Mouse (Mus musculus) gastrocnemius, postnatal 4 days (tissue): ENCODE measurements around the gene Rpap1. TPM values are rescaled to one million over a fixed set of nuclear protein-coding genes. Genes with fewer than 3 reads are reported as not detected.

Experiments used
- DNase-seq, 2 experiments: peaks; one replicate each; pipeline ENCODE4 v3.0.0; 2021 to 2022; ENCODE audit warnings: low spot score in 2 of 2, mixed read lengths in 2 of 2
- total RNA-seq, 2 experiments: library from RNA; stranded (reverse); gene quantifications; 2 replicates each; pipeline ENCODE4 v1.2.3; 2021

Gene Rpap1
- total RNA-seq, 2 experiments from 2014 or later, result 18.3 to 19.9 TPM

DNA sequence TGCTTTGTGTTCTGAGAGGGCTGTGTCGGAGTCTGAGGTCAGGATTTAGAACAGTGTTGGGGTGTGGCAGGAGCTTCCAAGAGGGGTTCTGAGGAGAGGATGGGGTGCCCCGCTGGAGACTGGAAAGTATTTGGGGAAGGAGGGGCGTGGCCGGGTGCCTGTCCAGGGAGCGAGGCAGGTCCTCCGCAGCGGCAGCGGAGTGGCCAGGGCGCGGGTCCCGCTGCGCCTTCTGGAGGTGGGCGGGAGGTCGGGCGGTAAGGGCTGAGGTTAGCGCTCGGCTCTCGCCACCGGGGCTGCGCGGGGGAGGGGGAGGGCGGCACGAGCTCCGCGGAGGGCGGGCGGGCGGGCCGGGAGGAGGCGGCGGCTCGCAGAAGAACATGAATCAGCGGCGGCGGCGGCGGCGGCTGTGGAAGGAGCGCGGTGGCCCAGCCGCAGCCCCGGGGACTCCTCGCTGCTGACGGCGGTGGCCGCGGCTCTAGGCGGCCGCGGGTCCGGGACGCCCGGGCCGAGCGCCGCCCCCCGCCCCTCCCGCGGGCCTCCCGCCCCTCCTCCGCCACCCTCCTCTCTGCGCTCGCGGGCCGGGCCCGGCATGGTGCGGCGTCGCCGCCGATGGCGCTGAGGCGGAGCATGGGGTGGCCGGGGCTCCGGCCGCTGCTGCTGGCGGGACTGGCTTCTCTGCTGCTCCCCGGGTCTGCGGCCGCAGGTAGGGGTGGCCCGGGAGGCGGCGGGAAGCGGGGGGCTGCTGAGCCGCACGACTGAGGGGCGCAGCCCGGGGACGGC is 12.0 kb upstream of the Rpap1 start:
- DNase-seq, result peak; percentile 41 to 60

DNA sequence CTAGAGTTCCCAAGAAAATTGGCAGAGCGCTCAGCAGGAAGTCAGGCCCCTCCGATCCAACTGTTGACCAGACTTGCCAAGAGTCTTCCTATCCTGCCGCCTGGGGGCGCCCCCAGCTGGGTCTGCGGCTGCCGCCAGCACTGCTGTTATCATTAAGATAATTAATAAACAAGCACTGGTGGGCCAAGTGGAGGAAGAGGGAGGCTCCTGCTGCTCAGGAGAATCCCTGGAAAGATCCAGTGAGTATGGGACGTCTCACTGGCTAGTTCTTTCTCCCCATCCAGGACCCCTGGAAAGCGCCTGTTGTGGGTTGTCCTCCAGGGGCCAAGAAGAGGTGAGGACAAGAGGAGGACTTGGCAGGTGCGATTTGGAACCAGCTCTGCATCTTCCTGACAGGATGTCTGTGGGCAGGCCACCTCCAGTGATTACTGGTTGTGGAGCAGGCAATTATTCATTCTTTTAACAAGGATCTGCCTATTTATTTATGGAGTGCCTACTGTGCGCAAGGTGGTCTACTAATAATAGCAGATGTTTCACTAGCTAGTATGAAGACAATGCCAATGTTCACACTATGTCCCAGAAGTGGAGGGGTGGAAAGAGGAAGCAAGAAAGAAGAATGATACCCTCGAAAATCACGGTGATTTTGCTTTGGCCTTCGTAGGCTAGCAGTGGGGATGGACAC is 11.1 kb upstream of the Rpap1 start:
- peak; percentile 50 to 78 for DNase-seq

DNA sequence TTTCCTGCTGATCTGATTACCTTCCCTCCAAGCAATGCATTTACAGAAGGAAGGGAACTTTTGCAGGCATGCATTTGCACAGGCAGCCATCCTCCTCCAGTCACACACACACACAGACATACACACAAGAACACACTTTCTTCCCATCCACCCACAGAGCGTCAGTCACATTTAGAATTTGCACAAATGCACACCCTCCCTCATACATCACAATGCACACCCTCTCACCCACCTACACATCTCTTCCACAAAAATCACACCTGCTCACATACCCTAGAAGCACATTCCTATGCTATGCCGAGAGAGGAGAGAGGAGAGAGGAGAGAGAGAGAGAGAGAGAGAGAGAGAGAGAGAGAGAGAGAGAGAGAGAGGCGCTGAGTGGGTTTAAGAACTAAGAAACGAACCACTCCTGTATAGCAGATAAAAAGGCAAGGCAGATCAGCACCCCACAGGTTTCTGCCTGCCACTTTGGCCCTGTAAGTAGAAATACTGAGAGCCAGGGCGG is 10.0 kb upstream of the Rpap1 start, which contains the start of gene Tyro3:
TSS of gene Tyro3 (plus strand) at position 455 of the 505 bp plus-strand sequence.
- DNase-seq, result no peak

GRCm38 (mm10) chr2:119789996-119790395 is 2.7 kb upstream of the Rpap1 start:
- DNase-seq, result no peak

DNA sequence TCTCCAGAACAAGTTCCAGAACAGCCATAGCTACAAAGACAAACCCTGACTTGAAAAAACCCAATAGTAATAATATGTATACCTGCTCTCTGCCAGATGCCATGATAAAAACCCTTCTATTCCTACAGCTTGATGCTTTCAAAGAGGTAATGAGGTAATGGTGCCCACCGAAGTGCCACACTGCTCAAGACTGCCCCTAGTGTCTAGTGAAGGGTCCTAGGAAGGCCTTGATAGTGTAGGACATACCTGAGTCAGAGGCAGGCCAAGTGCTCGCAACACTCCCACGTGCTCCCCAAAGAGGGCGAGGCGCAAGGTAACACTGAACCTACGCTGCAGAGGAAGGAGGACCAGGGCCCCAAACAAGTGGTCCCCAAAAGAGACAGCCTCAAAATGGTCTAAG is 20.1 kb downstream of the Rpap1 start:
- DNase-seq, result no peak

GRCm38 (mm10) chr2:119763924-119764323 is 23.4 kb downstream of the Rpap1 start:
- DNase-seq, result no peak

GRCm38 (mm10) chr2:119762276-119762675 is 25.1 kb downstream of the Rpap1 start:
- DNase-seq, result no peak

DNA sequence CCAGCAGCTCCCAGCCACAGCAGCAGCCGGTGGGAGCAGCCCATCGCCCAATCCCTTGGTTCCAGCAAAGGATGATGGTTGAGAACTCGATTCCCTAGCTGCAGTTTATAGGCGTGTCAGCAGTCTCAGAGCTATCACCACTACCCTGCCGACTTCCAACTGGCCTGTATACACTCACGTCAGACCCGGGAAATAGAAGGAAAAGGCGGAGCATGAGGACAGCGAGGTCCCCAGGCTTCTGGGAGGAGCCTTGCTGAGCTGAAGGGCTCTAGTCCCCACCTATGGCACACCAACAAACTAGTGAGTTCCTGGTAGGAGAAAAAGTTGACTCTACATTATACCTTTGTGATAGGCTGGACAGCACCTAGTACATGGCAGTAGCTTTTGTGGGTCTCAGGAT is 27.1 kb downstream of the Rpap1 start, which contains the start of gene Ltk:
TSS of gene Ltk (minus strand) at position 181 of the 400 bp plus-strand sequence.
- no peak for DNase-seq

DNA sequence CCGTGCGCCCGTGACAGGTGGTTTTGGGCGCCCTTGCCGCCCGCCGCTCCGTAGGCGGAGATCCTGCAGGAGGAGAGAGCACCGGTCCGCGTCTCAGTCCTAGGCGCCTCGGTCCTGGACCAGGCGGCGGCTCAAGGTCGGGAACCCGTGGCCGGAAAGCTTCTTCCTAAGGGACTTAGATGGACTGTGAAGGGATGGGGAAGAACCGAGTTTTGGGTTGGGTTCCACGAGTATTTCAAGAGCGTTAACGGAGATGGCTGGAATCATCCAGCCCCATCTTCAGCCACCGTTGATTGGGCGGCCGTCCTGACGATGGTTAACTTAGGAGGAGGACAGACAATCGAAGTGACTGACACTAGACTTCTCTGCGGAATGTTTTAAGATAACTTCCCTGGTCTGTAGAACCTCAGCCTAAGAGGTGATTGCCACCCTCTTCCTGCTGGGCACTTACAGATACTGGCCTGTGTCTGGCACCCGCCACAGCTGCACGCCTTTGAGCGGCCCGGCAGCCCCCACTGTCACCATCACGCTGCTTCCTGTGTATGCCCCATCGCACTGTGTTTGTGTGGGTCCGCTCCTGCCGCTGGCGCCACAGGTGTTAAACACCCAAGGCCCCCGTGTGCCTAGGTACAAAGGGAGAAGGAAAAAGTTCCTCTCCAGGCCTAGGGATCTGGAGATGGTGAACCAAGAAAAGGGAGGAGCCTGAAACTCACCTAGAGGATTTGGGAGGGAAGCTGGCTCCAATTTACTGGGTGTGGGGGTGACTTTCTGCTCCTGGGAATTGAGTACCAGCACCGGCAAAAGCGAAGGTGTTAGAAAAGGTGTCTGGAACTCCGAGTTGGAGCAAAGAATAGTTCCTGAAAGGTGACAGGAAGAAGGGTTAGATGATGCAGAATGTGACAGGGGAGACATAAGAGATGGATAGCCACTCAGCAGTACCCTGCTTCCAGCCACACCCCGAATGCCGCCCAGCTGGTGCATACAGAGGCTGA is 28.2 kb downstream of the Rpap1 start:
- DNase-seq, result no peak

DNA sequence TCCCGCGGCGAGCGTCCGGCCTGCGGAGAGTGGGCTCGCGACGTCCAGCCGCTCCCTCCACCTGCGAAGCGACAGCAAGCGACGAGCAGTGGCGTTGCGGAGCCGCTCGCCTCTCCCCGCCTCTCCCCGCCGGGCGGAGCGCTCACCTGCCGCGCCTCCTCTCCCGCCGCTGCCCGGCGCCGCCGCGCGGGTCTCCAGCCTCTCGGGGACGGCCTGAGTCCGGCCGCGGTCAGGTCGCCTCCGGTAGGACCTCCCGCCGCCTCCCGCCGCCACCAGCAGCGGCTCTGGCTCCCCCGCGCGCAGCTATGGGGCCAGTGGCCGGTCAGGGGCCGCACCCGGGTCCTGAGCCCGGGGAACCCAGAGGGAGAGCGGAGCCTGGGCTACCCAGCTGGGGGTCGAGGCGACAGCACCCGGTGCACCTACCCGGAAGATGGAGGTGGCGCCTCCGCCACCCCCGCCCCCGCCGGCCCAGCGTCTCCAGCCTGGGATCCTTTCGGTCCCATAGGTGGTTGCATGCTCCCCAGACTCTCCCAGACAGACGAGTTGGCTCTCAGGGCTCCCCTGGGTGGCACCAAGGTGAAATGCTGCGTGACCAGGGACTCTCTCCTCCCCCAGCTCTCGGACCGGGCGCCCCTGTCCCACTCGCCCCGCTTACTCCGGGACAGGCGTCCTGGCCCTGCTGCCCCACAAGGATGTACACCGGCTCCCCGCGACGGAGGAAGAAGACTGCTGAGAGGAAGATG is 29.1 kb downstream of the Rpap1 start:
- no peak for DNase-seq

DNA sequence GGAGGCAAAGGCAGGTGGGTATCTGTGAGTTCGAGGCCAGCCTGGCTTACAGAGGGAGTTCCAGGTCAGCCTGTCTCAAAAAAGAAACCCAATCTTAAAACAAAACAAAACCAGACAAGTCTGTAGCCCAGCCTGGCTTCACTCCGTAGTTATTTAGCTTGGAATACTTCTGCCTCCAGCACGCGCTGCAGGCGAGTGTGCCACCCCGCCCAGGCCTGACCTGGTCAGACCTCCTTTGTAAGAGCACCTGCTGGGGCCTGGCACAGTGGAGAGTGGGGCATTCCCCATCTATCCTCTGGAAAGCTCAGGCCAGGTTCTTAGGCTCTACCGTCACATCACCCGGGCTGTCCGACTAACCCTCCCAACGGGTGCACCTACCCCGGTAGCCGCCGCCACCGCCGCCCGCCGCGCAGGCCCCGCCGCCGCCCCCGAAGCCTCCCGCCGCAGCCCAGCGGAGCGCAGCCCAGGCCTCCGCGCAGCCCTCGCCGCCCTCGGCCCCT is 29.7 kb downstream of the Rpap1 start:
- no peak for DNase-seq

DNA sequence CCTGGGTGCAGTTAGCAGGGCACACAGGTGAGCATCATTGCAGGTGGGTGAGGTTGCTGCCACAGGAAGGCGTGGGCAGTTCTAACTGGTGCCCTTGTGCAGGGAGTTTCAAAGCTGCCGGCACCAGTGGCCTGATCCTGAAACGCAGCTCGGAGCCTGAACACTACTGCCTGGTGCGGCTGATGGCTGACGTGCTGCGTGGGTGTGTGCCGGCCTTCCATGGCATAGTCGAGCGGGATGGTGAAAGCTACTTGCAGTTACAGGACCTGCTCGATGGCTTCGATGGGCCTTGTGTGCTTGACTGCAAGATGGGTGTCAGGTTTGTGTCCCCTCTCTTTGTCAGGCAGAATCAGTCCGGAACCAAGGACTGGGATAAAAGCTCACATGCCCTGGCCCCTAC is 38.1 kb downstream of the Rpap1 start:
- DNase-seq, result no peak

DNA sequence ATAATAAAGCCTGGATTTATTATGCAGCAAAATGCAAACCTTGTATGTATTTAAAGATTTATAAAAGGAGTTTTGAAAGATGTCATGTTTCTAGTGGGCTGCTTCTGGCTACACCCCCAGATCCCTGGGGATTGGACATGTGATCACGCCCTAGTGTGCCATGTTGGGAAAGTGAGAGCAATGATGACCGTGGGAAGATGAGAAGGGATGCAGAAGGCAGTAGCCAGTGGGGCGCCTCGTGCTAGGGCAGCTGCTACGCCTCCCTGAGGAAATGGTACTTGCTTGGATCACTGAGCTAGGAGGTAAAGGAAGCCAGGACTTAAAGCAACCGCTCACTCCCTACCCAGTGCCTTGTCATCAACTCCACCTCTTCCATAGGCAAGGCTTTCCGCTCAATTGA is 39.8 kb downstream of the Rpap1 start:
- DNase-seq, result no peak

DNA sequence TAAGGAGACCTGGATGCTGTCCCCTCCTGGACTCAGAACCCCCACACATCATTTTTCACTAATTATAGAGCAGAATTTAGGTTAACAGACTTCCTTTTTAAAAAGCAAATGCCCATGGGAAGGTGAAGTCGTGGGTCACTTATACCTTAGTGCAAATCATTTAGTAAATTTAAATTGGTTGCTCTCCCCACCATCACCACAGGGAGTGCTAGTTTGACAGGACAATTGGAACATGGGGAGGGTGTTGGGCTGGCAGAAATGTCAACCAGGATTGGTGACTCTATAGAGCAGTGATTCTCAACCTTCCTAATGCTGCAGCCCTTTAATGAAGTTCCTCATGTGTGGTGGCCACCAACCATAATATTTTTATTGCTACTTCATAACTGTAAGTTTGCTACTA is 42.1 kb downstream of the Rpap1 start:
- DNase-seq, result no peak

DNA sequence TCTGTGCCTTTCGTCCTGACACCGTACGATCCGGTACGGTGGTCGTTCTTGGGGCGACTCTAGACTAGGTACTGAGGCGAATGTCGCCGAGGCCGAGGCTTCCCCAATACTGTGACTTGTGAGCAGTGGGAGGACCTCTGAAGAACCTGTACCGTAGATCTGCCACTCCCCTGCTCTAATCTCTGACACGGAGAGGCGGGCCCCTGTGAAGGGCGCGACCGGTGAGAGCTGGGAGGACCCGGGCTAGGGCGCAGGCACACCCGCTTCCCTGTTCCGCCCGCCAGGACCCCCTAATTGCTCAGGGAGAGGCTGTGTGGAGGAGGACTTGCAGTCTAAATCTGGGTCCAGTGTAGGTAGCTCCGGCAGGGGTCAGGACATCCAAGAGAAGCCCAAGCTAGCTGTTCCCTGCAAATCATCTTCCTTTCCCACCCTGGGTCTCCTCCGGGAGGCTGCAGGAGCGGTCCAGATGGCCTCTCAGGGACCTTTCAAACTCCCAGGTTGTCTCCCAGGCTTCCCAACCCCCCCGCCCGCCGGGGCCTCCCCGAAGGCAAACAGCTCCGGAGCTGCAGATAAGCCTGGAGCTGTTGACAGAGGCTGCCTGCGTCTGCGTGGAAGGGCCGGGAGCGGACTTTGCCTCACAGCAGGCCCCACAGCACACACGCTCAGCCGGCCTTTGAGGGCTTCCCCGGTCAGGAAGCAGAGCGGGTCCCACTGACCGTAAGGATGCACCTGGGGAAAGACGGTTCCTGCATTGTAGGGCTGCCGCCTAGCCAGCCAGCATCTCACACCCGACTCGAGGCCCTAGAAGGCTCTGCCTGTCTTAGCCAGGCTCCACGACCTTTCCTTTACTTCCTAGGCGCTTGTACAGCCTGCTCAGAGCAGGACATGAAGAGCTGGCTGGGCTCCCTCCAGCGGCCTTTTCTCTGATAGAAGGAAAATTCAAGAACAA is 42.9 kb downstream of the Rpap1 start:
- no peak for DNase-seq

- DNase-seq, result no peak
Measured at GRCm38 (mm10) chr2:119743808-119744162, 43.6 kb downstream of the Rpap1 start.

- DNase-seq, result no peak
Measured at GRCm38 (mm10) chr2:119743176-119743807, 44.0 kb downstream of the Rpap1 start.

DNA sequence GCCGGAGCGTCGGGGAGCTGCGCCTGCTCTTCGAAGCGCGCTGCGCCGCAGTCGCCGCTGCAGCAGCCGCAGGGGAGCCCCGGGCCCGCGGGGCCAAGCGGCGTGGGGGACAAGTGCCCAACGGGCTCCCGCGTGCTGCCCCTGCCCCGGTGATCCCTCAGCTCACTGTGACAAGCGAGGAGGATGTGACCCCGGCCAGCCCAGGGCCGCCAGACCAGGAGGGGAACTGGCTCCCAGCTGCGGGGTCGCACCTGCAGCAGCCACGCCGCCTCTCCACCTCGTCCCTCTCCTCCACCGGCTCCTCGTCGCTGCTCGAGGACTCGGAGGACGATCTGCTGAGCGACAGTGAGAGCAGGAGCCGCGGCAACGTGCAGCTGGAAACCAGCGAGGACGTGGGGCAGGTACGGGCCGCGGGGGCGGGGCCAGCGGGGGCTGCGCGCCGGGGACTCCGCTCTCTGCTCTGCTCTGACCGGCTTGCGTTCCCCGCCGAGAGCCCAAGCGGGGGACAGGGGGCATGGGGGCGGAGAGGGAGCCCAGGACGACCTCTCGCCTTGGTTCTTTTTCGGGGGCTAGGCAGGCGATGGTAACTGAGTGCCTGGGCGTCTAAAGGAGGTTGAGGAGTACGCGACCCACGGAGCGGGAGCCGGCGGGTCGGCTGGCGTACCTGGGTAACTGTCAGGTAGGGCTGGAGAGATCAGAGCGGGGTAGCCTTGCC is 44.7 kb downstream of the Rpap1 start:
- DNase-seq, result peak in 1 of 2 experiments; percentile 22
